Mouse (Mus musculus) MEL (cell line): ENCODE results near the gene Iqschfp. TPM values are rescaled to one million over a fixed set of nuclear protein-coding genes. Genes with fewer than 3 reads are reported as not detected.

ENCODE experiments used
- DNase-seq: peaks from one replicate; pipeline ENCODE4 v3.0.0; 2011; ENCODE audit warnings: low read depth, low spot score
- H3K27ac ChIP-seq: 2 replicates; pipeline ENCODE4 v1.5.1; 2012; ENCODE audit warnings: low read depth, mild to moderate bottlenecking, control low read depth, low read length, moderate library complexity; ENCODE audit not compliant: control insufficient read depth
- H3K27me3 ChIP-seq, 2 experiments: fragments of 150-350 bp in 1 of 2; sonication (generic) in 1 of 2; 2 replicates each; pipeline ENCODE4 v1.6.1; 2012; ENCODE audit warnings: low read length in 2 of 2, mild to moderate bottlenecking in 2 of 2, improper control_type of control experiment in 1 of 2, moderate library complexity in 1 of 2; ENCODE audit not compliant: insufficient read depth in 2 of 2, control insufficient read depth in 1 of 2
- H3K36me3 ChIP-seq, 2 experiments: 2 replicates each; pipeline ENCODE4 v1.6.1; 2012 to 2014; ENCODE audit warnings: low read length in 2 of 2, improper control_type of control experiment in 1 of 2, inconsistent platforms in 1 of 2, mild to moderate bottlenecking in 1 of 2; ENCODE audit not compliant: insufficient read depth in 2 of 2, control insufficient read depth in 1 of 2
- H3K4me1 ChIP-seq, 2 experiments: fragments of 150-350 bp in 1 of 2; sonication (generic) in 1 of 2; 2 replicates each; pipeline ENCODE4 v1.6.1; 2012; ENCODE audit warnings: low read length in 2 of 2, improper control_type of control experiment in 1 of 2, mild to moderate bottlenecking in 1 of 2; ENCODE audit not compliant: insufficient read depth in 2 of 2, control insufficient read depth in 1 of 2
- H3K4me3 ChIP-seq, 2 experiments: fragments of 150-350 bp in 1 of 2; sonication (generic) in 1 of 2; 2 replicates each; pipeline ENCODE4 v1.5.1; 2012; ENCODE audit warnings: low read depth in 2 of 2, low read length in 2 of 2, mild to moderate bottlenecking in 2 of 2, moderate library complexity in 2 of 2, control low read depth in 1 of 2, improper control_type of control experiment in 1 of 2; ENCODE audit not compliant: control insufficient read depth in 1 of 2, insufficient read depth in 1 of 2
- H3K79me2 ChIP-seq: 2 replicates; pipeline ENCODE4 v1.6.1; 2012; ENCODE audit warnings: mild to moderate bottlenecking, low read length, moderate library complexity; ENCODE audit not compliant: control insufficient read depth, poor library complexity, insufficient read depth
- H3K9ac ChIP-seq: 2 replicates; pipeline ENCODE4 v1.6.1; 2012; ENCODE audit warnings: low read depth, mild to moderate bottlenecking, control low read depth, low read length, moderate library complexity; ENCODE audit not compliant: control insufficient read depth, poor library complexity, severe bottlenecking
- H3K9me3 ChIP-seq: fragments of 150-350 bp; sonication (generic); replicated peaks from 2 replicates; pipeline ENCODE4 v1.6.1; 2012; ENCODE audit warnings: mild to moderate bottlenecking, low read length, improper control_type of control experiment, moderate library complexity; ENCODE audit not compliant: insufficient read depth
- BHLHE40 ChIP-seq: IDR thresholded peaks from 2 replicates; pipeline ENCODE4 v1.6.1; 2012; ENCODE audit warnings: low read depth, mild to moderate bottlenecking, inconsistent platforms, low read length, improper control_type of control experiment, borderline replicate concordance
- CHD1 ChIP-seq: IDR thresholded peaks from 2 replicates; pipeline ENCODE4 v1.6.1; 2012; ENCODE audit warnings: low read depth, mild to moderate bottlenecking, inconsistent platforms, low read length, improper control_type of control experiment
- CHD2 ChIP-seq: IDR thresholded peaks from 2 replicates; pipeline ENCODE4 v1.6.1; 2011; ENCODE audit warnings: low read length, improper control_type of control experiment
- CTCF ChIP-seq, 3 experiments: IDR thresholded peaks in 2 of 3; conservative IDR thresholded peaks in 1 of 3; 2 replicates each; pipeline ENCODE4 v1.5.1; 2011 to 2012; ENCODE audit warnings: low read length in 3 of 3, low read depth in 2 of 3, mild to moderate bottlenecking in 2 of 3, improper control_type of control experiment in 1 of 3, inconsistent platforms in 1 of 3, mixed read lengths in 1 of 3, moderate library complexity in 1 of 3; ENCODE audit not compliant: control insufficient read depth in 1 of 3, insufficient read depth in 1 of 3, poor library complexity in 1 of 3, severe bottlenecking in 1 of 3
- ELF1 ChIP-seq: IDR thresholded peaks from 2 replicates; pipeline ENCODE4 v1.6.1; 2014; ENCODE audit warnings: low read depth, mild to moderate bottlenecking, inconsistent platforms, low read length, improper control_type of control experiment, moderate library complexity
- EP300 ChIP-seq, 2 experiments: IDR thresholded peaks; 2 replicates each; pipeline ENCODE4 v1.6.1; 2011; ENCODE audit warnings: improper control_type of control experiment in 2 of 2, low read length in 2 of 2, low read depth in 1 of 2, mild to moderate bottlenecking in 1 of 2
- ETS1 ChIP-seq: IDR thresholded peaks from 2 replicates; pipeline ENCODE4 v1.6.1; 2012; ENCODE audit warnings: low read depth, mild to moderate bottlenecking, inconsistent platforms, low read length, improper control_type of control experiment, moderate library complexity
- GATA1 ChIP-seq: IDR thresholded peaks from 2 replicates; pipeline ENCODE4 v1.6.1; 2011; ENCODE audit warnings: low read depth, low read length, improper control_type of control experiment
- HCFC1 ChIP-seq: IDR thresholded peaks from 2 replicates; pipeline ENCODE4 v1.6.1; 2012; ENCODE audit warnings: low read depth, mild to moderate bottlenecking, inconsistent platforms, low read length, improper control_type of control experiment, moderate library complexity
- JUND ChIP-seq: IDR thresholded peaks from 2 replicates; pipeline ENCODE4 v1.6.1; 2011; ENCODE audit warnings: low read depth, mild to moderate bottlenecking, improper control_type of control experiment, low read length
- KAT2A ChIP-seq: conservative IDR thresholded peaks from 2 replicates; pipeline ENCODE4 v1.6.1; 2012; ENCODE audit warnings: low read depth, low read length, improper control_type of control experiment, inconsistent platforms
- MAFK ChIP-seq: IDR thresholded peaks from 2 replicates; pipeline ENCODE4 v1.6.1; 2011; ENCODE audit warnings: low read depth, mild to moderate bottlenecking, low read length, improper control_type of control experiment, borderline replicate concordance
- MAZ ChIP-seq: IDR thresholded peaks from 2 replicates; pipeline ENCODE4 v1.6.1; 2012; ENCODE audit warnings: low read depth, mild to moderate bottlenecking, inconsistent platforms, low read length, improper control_type of control experiment
- MEF2A ChIP-seq: IDR thresholded peaks from 2 replicates; pipeline ENCODE4 v1.6.1; 2014; ENCODE audit warnings: low read depth, mild to moderate bottlenecking, inconsistent platforms, low read length, improper control_type of control experiment; ENCODE audit not compliant: poor library complexity, insufficient replicate concordance, severe bottlenecking; ENCODE audit errors: extremely low read depth
- MXI1 ChIP-seq: IDR thresholded peaks from 2 replicates; pipeline ENCODE4 v1.6.1; 2011; ENCODE audit warnings: mild to moderate bottlenecking, low read depth, low read length, improper control_type of control experiment
- MYC ChIP-seq: IDR thresholded peaks from 2 replicates; pipeline ENCODE4 v1.6.1; 2011; ENCODE audit warnings: low read depth, mild to moderate bottlenecking, low read length, improper control_type of control experiment, moderate library complexity
- NELFE ChIP-seq: IDR thresholded peaks from 2 replicates; pipeline ENCODE4 v1.6.1; 2011; ENCODE audit warnings: low read depth, low read length, improper control_type of control experiment
- NRF1 ChIP-seq: IDR thresholded peaks from 2 replicates; pipeline ENCODE4 v1.6.1; 2014; ENCODE audit warnings: low read depth, mild to moderate bottlenecking, inconsistent platforms, low read length, improper control_type of control experiment, moderate library complexity; ENCODE audit not compliant: poor library complexity, insufficient read depth, severe bottlenecking
- POLR2A ChIP-seq, 2 experiments: IDR thresholded peaks; 2 replicates each; pipeline ENCODE4 v1.6.1; 2011 to 2012; ENCODE audit warnings: low read length in 2 of 2, mild to moderate bottlenecking in 2 of 2, control low read depth in 1 of 2, improper control_type of control experiment in 1 of 2, low read depth in 1 of 2, moderate library complexity in 1 of 2; ENCODE audit not compliant: control insufficient read depth in 1 of 2, insufficient read depth in 1 of 2, poor library complexity in 1 of 2
- POLR2AphosphoS2 ChIP-seq: IDR thresholded peaks from 2 replicates; pipeline ENCODE4 v1.6.1; 2011; ENCODE audit warnings: low read length, improper control_type of control experiment
- RCOR1 ChIP-seq: IDR thresholded peaks from 2 replicates; pipeline ENCODE4 v1.6.1; 2012; ENCODE audit warnings: low read depth, mild to moderate bottlenecking, inconsistent platforms, low read length, improper control_type of control experiment
- SIN3A ChIP-seq: IDR thresholded peaks from 2 replicates; pipeline ENCODE4 v1.6.1; 2012; ENCODE audit warnings: low read length, improper control_type of control experiment, inconsistent platforms
- TAL1 ChIP-seq: IDR thresholded peaks from 2 replicates; pipeline ENCODE4 v1.6.1; 2012; ENCODE audit warnings: mild to moderate bottlenecking, inconsistent platforms, low read length, moderate library complexity, mixed read lengths
- TBP ChIP-seq: IDR thresholded peaks from 2 replicates; pipeline ENCODE4 v1.8.0; 2011; ENCODE audit warnings: low read depth, low read length, improper control_type of control experiment
- TCF12 ChIP-seq: IDR thresholded peaks from 2 replicates; pipeline ENCODE4 v1.6.1; 2014; ENCODE audit warnings: low read depth, mild to moderate bottlenecking, inconsistent platforms, low read length, improper control_type of control experiment, moderate library complexity
- UBTF ChIP-seq: IDR thresholded peaks from 2 replicates; pipeline ENCODE4 v1.6.1; 2012; ENCODE audit warnings: low read depth, mild to moderate bottlenecking, inconsistent platforms, low read length, improper control_type of control experiment, moderate library complexity, borderline replicate concordance; ENCODE audit not compliant: insufficient read depth
- USF2 ChIP-seq, 2 experiments: IDR thresholded peaks; 2 replicates each; pipeline ENCODE4 v1.6.1; 2011 to 2012; ENCODE audit warnings: improper control_type of control experiment in 2 of 2, low read length in 2 of 2, borderline replicate concordance in 1 of 2, inconsistent platforms in 1 of 2, low read depth in 1 of 2, mild to moderate bottlenecking in 1 of 2; ENCODE audit not compliant: insufficient read depth in 1 of 2
- ZKSCAN1 ChIP-seq: IDR thresholded peaks from 2 replicates; pipeline ENCODE4 v1.6.1; 2012; ENCODE audit warnings: low read depth, mild to moderate bottlenecking, inconsistent platforms, low read length, improper control_type of control experiment, moderate library complexity
- ZMIZ1 ChIP-seq: IDR thresholded peaks from 2 replicates; pipeline ENCODE4 v1.6.1; 2012; ENCODE audit warnings: low read depth, mild to moderate bottlenecking, inconsistent platforms, low read length, improper control_type of control experiment, moderate library complexity
- polyA plus RNA-seq, 2 experiments: library from polyadenylated mRNA; stranded (reverse) in 1 of 2; unstranded in 1 of 2; fragments of >175 nt in 1 of 2; fragments of >200 nt in 1 of 2; gene quantifications; 2 replicates each; pipeline versions ENCODE4 v1.2.1 to v1.2.4; 2012; ENCODE audit warnings: low replicate concordance in 2 of 2, low read depth in 1 of 2; ENCODE audit not compliant: insufficient read length in 2 of 2, insufficient read depth in 1 of 2, missing spikeins in 1 of 2
- total RNA-seq: library from RNA; depleted of rRNA; stranded (reverse); fragments of 300-350 nt; gene quantifications from 2 replicates; pipeline ENCODE4 v1.2.3, GENCODE M21; 2012

Gene Iqschfp
- total and polyA plus RNA-seq, 3 experiments = not detected

DNA sequence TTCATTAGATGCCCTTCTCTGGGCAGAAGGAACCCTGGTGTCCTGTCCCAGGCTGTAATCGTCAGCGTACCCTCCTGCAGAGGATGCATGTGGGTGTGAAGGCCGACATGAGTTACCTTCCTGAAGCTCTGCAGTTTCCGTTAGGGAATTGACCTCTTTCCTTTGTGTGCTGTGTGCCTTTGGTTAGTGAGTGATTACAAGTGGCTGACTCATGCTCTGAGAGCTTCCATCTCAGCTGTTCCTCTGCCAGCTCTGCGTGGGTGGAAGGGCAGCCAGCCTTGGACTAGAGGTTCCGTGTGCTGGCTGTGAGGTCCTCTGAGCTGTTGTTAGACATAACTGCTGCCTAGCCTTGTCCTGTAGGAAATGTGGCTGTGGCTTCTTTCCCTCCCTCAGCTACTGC, 616.6 kb downstream of the Iqschfp start (continued):
- TF ChIP-seq EP300 (IDR thresholded peaks at IDR 0.05; ENCODE audit: low read depth in 1 of 2, low read length in 2 of 2) (peak; percentile 77 to 83), MAFK (no peak; the same call in 1 of the 2 replicates)

DNA sequence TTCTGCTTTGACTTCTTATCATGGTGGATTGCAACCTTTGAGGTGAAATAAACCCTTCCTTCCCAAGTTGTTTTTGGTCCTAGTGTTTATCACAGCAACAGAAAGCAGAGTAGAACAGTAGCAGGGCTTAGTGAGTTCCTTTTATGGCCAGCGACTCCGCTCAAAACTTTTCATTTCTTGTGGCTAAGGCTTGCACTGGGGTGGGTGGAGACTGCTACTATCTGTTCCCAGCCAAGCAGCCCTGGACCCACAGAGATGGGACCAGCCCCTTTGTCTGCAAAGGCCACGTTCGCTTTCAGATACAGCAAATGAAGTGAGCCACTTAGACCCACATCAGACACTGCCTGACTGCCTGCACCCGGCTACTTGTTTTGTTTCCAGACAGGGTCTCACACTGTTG, 618.8 kb downstream of the Iqschfp start:
- Histone ChIP-seq H3K9ac (peak overlapping the region; percentile 65), H3K9me3 (no peaks in the 10 kb centered on the region), H3K27ac (peak overlapping the region; percentile 81), H3K79me2 (0 out of 2 replicates have a peak, but pooled peaks cover 1% of the 10 kb centered on the region), H3K4me1 (peaks cover 26 to 39% of the 10 kb centered on the region in 2 experiments), H3K36me3 (peaks cover 0 to 38% of the 10 kb centered on the region in 2 experiments; a peak in 2 of 4 replicates), H3K27me3 (no peaks in the 10 kb centered on the region), H3K4me3 (peak overlapping the region; percentile 53 to 72)
- DNase-seq = peak; percentile 92
- TF ChIP-seq TAL1 (peak; percentile 72), MEF2A (no peak), MAFK (no peak), CHD1 (0 out of 2 replicates have a peak, but pooled peaks have one; percentile 63), CTCF (IDR thresholded peaks at IDR 0.05 in 2 of 3, conservative IDR thresholded peaks at IDR 0.05 in 1 of 3; ENCODE audit: control insufficient read depth in 1 of 3, insufficient read depth in 1 of 3, low read depth in 2 of 3, low read length in 3 of 3, poor library complexity in 1 of 3, severe bottlenecking in 1 of 3) (no peak), EP300 (IDR thresholded peaks at IDR 0.05; ENCODE audit: low read depth in 1 of 2, low read length in 2 of 2) (peak; percentile 71 to 81), ETS1 (peak; percentile 69; the same call in 1 of the 2 replicates), NRF1 (no peak), BHLHE40 (peak; percentile 18; the same call in 1 of the 2 replicates), MYC (0 out of 2 replicates have a peak, but pooled peaks have one; percentile 20), SIN3A (peak; percentile 72), KAT2A (no peak), POLR2AphosphoS2 (no peak), JUND (peak; percentile 69; the same call in 1 of the 2 replicates), TBP (peak; percentile 77), NELFE (peak; percentile 40), HCFC1 (peak; percentile 43; the same call in 1 of the 2 replicates), CHD2 (no peak), POLR2A (IDR thresholded peaks at IDR 0.05; ENCODE audit: control insufficient read depth in 1 of 2, insufficient read depth in 1 of 2, low read depth in 1 of 2, low read length in 2 of 2, poor library complexity in 1 of 2) (no peak), TCF12 (peak; percentile 74), ZMIZ1 (peak; percentile 58; the same call in 1 of the 2 replicates), ZKSCAN1 (no peak), USF2 (IDR thresholded peaks at IDR 0.05; ENCODE audit: borderline replicate concordance in 1 of 2, insufficient read depth in 1 of 2, low read depth in 1 of 2, low read length in 2 of 2) (no peak), GATA1 (peak; percentile 71), RCOR1 (peak; percentile 70), UBTF (0 out of 2 replicates have a peak, but pooled peaks have one; percentile 55), MXI1 (peak; percentile 79), ELF1 (no peak; the same call in 1 of the 2 replicates), MAZ (no peak)
